In genomic region chr1:120605143-120605435, GRCm38 (mm10) we compare ENCODE assay signal across 15 mouse cellular contexts. TPM values are rescaled to one million over a fixed set of nuclear protein-coding genes. Genes with fewer than 3 reads are reported as not detected.
DNase-seq lines count a peak whose midpoint lies in the region; ATAC-seq and TF ChIP-seq lines count a peak whose summit lies in the region.
"Had no signal": no experiment of that assay in that cellular context is flagged by ENCODE, and none has a peak within 500 bp of the region (broad histone marks: within the 10 kb centered on the region; RNA-seq: fewer than 3 reads in every experiment).

No protein-coding gene starts in this region.

- 27% methylated on average over 8 of the region's 8 CpGs for WGBS in embryonic facial prominence, embryonic 15.5 days
- WGBS in limb, embryonic 14.5 days: 12% methylated on average over 8 of the region's 8 CpGs
- WGBS in neural tube, embryonic 12.5 days: under 1% methylated on average over 8 of the region's 8 CpGs
- WGBS in intestine, embryonic 15.5 days: under 1% methylated on average over 8 of the region's 8 CpGs

- peaks cover 92% of the 10 kb centered on the region for H3K27me3 ChIP-seq in embryonic facial prominence, embryonic 15.5 days
- H3K27me3 ChIP-seq in limb, embryonic 14.5 days (ENCODE audit: control insufficient read depth, insufficient read depth, low read length): peaks cover 80% of the 10 kb centered on the region
- H3K27me3 ChIP-seq in neural tube, embryonic 12.5 days (replicated peaks): peaks cover 92% of the 10 kb centered on the region
- peaks cover 91% of the 10 kb centered on the region for H3K27me3 ChIP-seq in intestine, embryonic 15.5 days (replicated peaks)

- H3K9ac ChIP-seq in embryonic facial prominence, embryonic 15.5 days: no peak overlapping the region
- no peak overlapping the region for H3K9ac ChIP-seq in limb, embryonic 14.5 days (ENCODE audit: low read depth, low read length, severe bottlenecking)
- H3K9ac ChIP-seq in neural tube, embryonic 12.5 days: no peak overlapping the region
- H3K9ac ChIP-seq in intestine, embryonic 15.5 days: no peak overlapping the region
- H3K9ac ChIP-seq: heart, embryonic 13.5 days had no signal

- peak; percentile 35 to 39 for DNase-seq in cerebellum, postnatal 14 days
- no peak for DNase-seq in cerebellum, adult 9-10 months
- DNase-seq in limb, embryonic 14.5 days (ENCODE audit: low spot score): no peak
- DNase-seq in thymus, postnatal 25 days: no peak
- no peak for DNase-seq in layer of hippocampus, postnatal 25 days (ENCODE audit: extremely low spot score in 1 of 2, low spot score in 1 of 2)
- DNase-seq: kidney, adult 11 months; lung, postnatal 4 days; thymus, postnatal 36 days had no signal

- H3K4me1 ChIP-seq in embryonic facial prominence, embryonic 15.5 days: peaks cover 32% of the 10 kb centered on the region
- H3K4me1 ChIP-seq in limb, embryonic 14.5 days (ENCODE audit: control insufficient read depth, insufficient read depth, low read length): peaks cover 16% of the 10 kb centered on the region; the same call in 1 of the 2 replicates
- H3K4me1 ChIP-seq in neural tube, embryonic 12.5 days: peaks cover 19% of the 10 kb centered on the region
- H3K4me1 ChIP-seq in intestine, embryonic 15.5 days (replicated peaks): peaks cover 16% of the 10 kb centered on the region

- ATAC-seq in embryonic facial prominence, embryonic 15.5 days (ENCODE audit: insufficient number of reproducible peaks, low FRiP score, low TSS enrichment, low read depth): no peak
- ATAC-seq in limb, embryonic 14.5 days (ENCODE audit: low FRiP score, low read depth): no peak
- no peak for ATAC-seq in neural tube, embryonic 12.5 days (ENCODE audit: low FRiP score, low read depth)
- ATAC-seq in intestine, embryonic 15.5 days: no peak
- ATAC-seq: Patski had no signal

- peak overlapping the region; percentile 90; the same call in 1 of the 2 replicates for H3K4me2 ChIP-seq in embryonic facial prominence, embryonic 15.5 days (replicated peaks)
- H3K4me2 ChIP-seq in limb, embryonic 14.5 days (replicated peaks; ENCODE audit: low read depth, low read length, severe bottlenecking): 0 out of 2 replicates have a peak overlapping the region, but pooled peaks have one; percentile 41
- H3K4me2 ChIP-seq in neural tube, embryonic 12.5 days (replicated peaks): no peak overlapping the region
- no peak overlapping the region for H3K4me2 ChIP-seq in intestine, embryonic 15.5 days (replicated peaks)
- H3K4me2 ChIP-seq: heart, embryonic 13.5 days had no signal

- H3K36me3 ChIP-seq in embryonic facial prominence, embryonic 15.5 days: no peaks in the 10 kb centered on the region
- H3K36me3 ChIP-seq in limb, embryonic 14.5 days (ENCODE audit: control insufficient read depth, insufficient read depth, low read length): no peaks in the 10 kb centered on the region
- H3K36me3 ChIP-seq in neural tube, embryonic 12.5 days: no peaks in the 10 kb centered on the region
- H3K36me3 ChIP-seq in intestine, embryonic 15.5 days: no peaks in the 10 kb centered on the region
- H3K36me3 ChIP-seq: heart, embryonic 13.5 days had no signal

- no peaks in the 10 kb centered on the region for H3K9me3 ChIP-seq in embryonic facial prominence, embryonic 15.5 days (replicated peaks)
- no peaks in the 10 kb centered on the region for H3K9me3 ChIP-seq in limb, embryonic 14.5 days (ENCODE audit: control insufficient read depth, low read length)
- no peaks in the 10 kb centered on the region for H3K9me3 ChIP-seq in neural tube, embryonic 12.5 days
- no peaks in the 10 kb centered on the region for H3K9me3 ChIP-seq in intestine, embryonic 15.5 days
- H3K9me3 ChIP-seq: heart, embryonic 13.5 days had no signal

- no peak for TF ChIP-seq POLR2A in limb, embryonic 14.5 days (IDR thresholded peaks at IDR 0.05; ENCODE audit: borderline replicate concordance, extremely low read depth, insufficient read depth, insufficient read length)

- H3K4me3 ChIP-seq in embryonic facial prominence, embryonic 15.5 days (replicated peaks): peak overlapping the region; percentile 53
- H3K4me3 ChIP-seq in limb, embryonic 14.5 days (replicated peaks; ENCODE audit: low read length): peak overlapping the region; percentile 50; the same call in 1 of the 2 replicates
- peak overlapping the region; percentile 41; the same call in 1 of the 2 replicates for H3K4me3 ChIP-seq in neural tube, embryonic 12.5 days
- no peak overlapping the region for H3K4me3 ChIP-seq in intestine, embryonic 15.5 days (replicated peaks)

- no peak overlapping the region for H3K27ac ChIP-seq in embryonic facial prominence, embryonic 15.5 days (replicated peaks)
- H3K27ac ChIP-seq in limb, embryonic 14.5 days (replicated peaks; ENCODE audit: low read depth, low read length): no peak overlapping the region
- H3K27ac ChIP-seq in neural tube, embryonic 12.5 days: no peak overlapping the region
- H3K27ac ChIP-seq in intestine, embryonic 15.5 days: no peak overlapping the region
- H3K27ac ChIP-seq: heart, embryonic 13.5 days had no signal

RNA-seq across cellular contexts. Expression of gene En1, which starts 2.9 kb away (rescaled TPM):
- 1.9 and 2.1 TPM in 2 replicates for polyA plus RNA-seq in embryonic facial prominence, embryonic 15.5 days (2015; fragmentation: Nextera tagmentation; extraction: Ambion mirVana)
- polyA plus RNA-seq in limb, embryonic 14.5 days (2012; rRNA removed): 5.8 and 6.4 TPM in 2 replicates
- 3.9 and 5.2 TPM in 2 replicates for polyA plus RNA-seq in limb, embryonic 14.5 days (2014; fragmentation: Nextera tagmentation; extraction: Ambion mirVana)
- polyA plus RNA-seq in neural tube, embryonic 12.5 days (2016; fragmentation: Nextera tagmentation; extraction: Ambion mirVana): 3.9 and 4.2 TPM in 2 replicates
- not detected in 2 replicates for polyA plus RNA-seq in intestine, embryonic 15.5 days (2015; fragmentation: Nextera tagmentation; extraction: Ambion mirVana)
- under 1 TPM in 1 of 2 experiments, not detected in 1; 0.14 TPM for total RNA-seq in layer of hippocampus, postnatal 25 days (2021)
- total RNA-seq: layer of hippocampus, adult 18-20 months; liver, adult 2 months had no signal
- polyA plus RNA-seq: heart, embryonic 13.5 days; liver, adult 2 months; Patski had no signal

Comparison
In these comparisons a context has a peak if more than half of its experiments do, and no peak if none do; other contexts are left out.
1. DNase-seq: peak in cerebellum, postnatal 14 days (2 of 2); none in cerebellum, adult 9-10 months (single experiment), limb, embryonic 14.5 days (single experiment), thymus, postnatal 25 days (single experiment) and layer of hippocampus, postnatal 25 days (0 of 2).
2. H3K4me2 ChIP-seq: peak in embryonic facial prominence, embryonic 15.5 days (single experiment) and limb, embryonic 14.5 days (single experiment); none in neural tube, embryonic 12.5 days (single experiment) and intestine, embryonic 15.5 days (single experiment).